Mouse (Mus musculus) MEL (cell line): ENCODE results near the gene Gm20388. TPM values are rescaled to one million over a fixed set of nuclear protein-coding genes. Genes with fewer than 3 reads are reported as not detected.

Experiments
- DNase-seq: peaks from one replicate; pipeline ENCODE4 v3.0.0; 2011; ENCODE audit warnings: low read depth, low spot score
- H3K27ac ChIP-seq: 2 replicates; pipeline ENCODE4 v1.5.1; 2012; ENCODE audit warnings: low read depth, mild to moderate bottlenecking, control low read depth, low read length, moderate library complexity; ENCODE audit not compliant: control insufficient read depth
- H3K27me3 ChIP-seq, 2 experiments: fragments of 150-350 bp in 1 of 2; sonication (generic) in 1 of 2; 2 replicates each; pipeline ENCODE4 v1.6.1; 2012; ENCODE audit warnings: low read length in 2 of 2, mild to moderate bottlenecking in 2 of 2, improper control_type of control experiment in 1 of 2, moderate library complexity in 1 of 2; ENCODE audit not compliant: insufficient read depth in 2 of 2, control insufficient read depth in 1 of 2
- H3K36me3 ChIP-seq, 2 experiments: 2 replicates each; pipeline ENCODE4 v1.6.1; 2012 to 2014; ENCODE audit warnings: low read length in 2 of 2, improper control_type of control experiment in 1 of 2, inconsistent platforms in 1 of 2, mild to moderate bottlenecking in 1 of 2; ENCODE audit not compliant: insufficient read depth in 2 of 2, control insufficient read depth in 1 of 2
- H3K4me1 ChIP-seq, 2 experiments: fragments of 150-350 bp in 1 of 2; sonication (generic) in 1 of 2; 2 replicates each; pipeline ENCODE4 v1.6.1; 2012; ENCODE audit warnings: low read length in 2 of 2, improper control_type of control experiment in 1 of 2, mild to moderate bottlenecking in 1 of 2; ENCODE audit not compliant: insufficient read depth in 2 of 2, control insufficient read depth in 1 of 2
- H3K4me3 ChIP-seq, 2 experiments: fragments of 150-350 bp in 1 of 2; sonication (generic) in 1 of 2; 2 replicates each; pipeline ENCODE4 v1.5.1; 2012; ENCODE audit warnings: low read depth in 2 of 2, low read length in 2 of 2, mild to moderate bottlenecking in 2 of 2, moderate library complexity in 2 of 2, control low read depth in 1 of 2, improper control_type of control experiment in 1 of 2; ENCODE audit not compliant: control insufficient read depth in 1 of 2, insufficient read depth in 1 of 2
- H3K79me2 ChIP-seq: 2 replicates; pipeline ENCODE4 v1.6.1; 2012; ENCODE audit warnings: mild to moderate bottlenecking, low read length, moderate library complexity; ENCODE audit not compliant: control insufficient read depth, poor library complexity, insufficient read depth
- H3K9ac ChIP-seq: 2 replicates; pipeline ENCODE4 v1.6.1; 2012; ENCODE audit warnings: low read depth, mild to moderate bottlenecking, control low read depth, low read length, moderate library complexity; ENCODE audit not compliant: control insufficient read depth, poor library complexity, severe bottlenecking
- H3K9me3 ChIP-seq: fragments of 150-350 bp; sonication (generic); replicated peaks from 2 replicates; pipeline ENCODE4 v1.6.1; 2012; ENCODE audit warnings: mild to moderate bottlenecking, low read length, improper control_type of control experiment, moderate library complexity; ENCODE audit not compliant: insufficient read depth
- BHLHE40 ChIP-seq: IDR thresholded peaks from 2 replicates; pipeline ENCODE4 v1.6.1; 2012; ENCODE audit warnings: low read depth, mild to moderate bottlenecking, inconsistent platforms, low read length, improper control_type of control experiment, borderline replicate concordance
- CHD1 ChIP-seq: IDR thresholded peaks from 2 replicates; pipeline ENCODE4 v1.6.1; 2012; ENCODE audit warnings: low read depth, mild to moderate bottlenecking, inconsistent platforms, low read length, improper control_type of control experiment
- GABPA ChIP-seq: IDR thresholded peaks from 2 replicates; pipeline ENCODE4 v1.6.1; 2012; ENCODE audit warnings: low read depth, mild to moderate bottlenecking, inconsistent platforms, low read length, improper control_type of control experiment, moderate library complexity
- GATA1 ChIP-seq: IDR thresholded peaks from 2 replicates; pipeline ENCODE4 v1.6.1; 2011; ENCODE audit warnings: low read depth, low read length, improper control_type of control experiment
- MAZ ChIP-seq: IDR thresholded peaks from 2 replicates; pipeline ENCODE4 v1.6.1; 2012; ENCODE audit warnings: low read depth, mild to moderate bottlenecking, inconsistent platforms, low read length, improper control_type of control experiment
- MXI1 ChIP-seq: IDR thresholded peaks from 2 replicates; pipeline ENCODE4 v1.6.1; 2011; ENCODE audit warnings: mild to moderate bottlenecking, low read depth, low read length, improper control_type of control experiment
- SIN3A ChIP-seq: IDR thresholded peaks from 2 replicates; pipeline ENCODE4 v1.6.1; 2012; ENCODE audit warnings: low read length, improper control_type of control experiment, inconsistent platforms
- TCF12 ChIP-seq: IDR thresholded peaks from 2 replicates; pipeline ENCODE4 v1.6.1; 2014; ENCODE audit warnings: low read depth, mild to moderate bottlenecking, inconsistent platforms, low read length, improper control_type of control experiment, moderate library complexity
- UBTF ChIP-seq: IDR thresholded peaks from 2 replicates; pipeline ENCODE4 v1.6.1; 2012; ENCODE audit warnings: low read depth, mild to moderate bottlenecking, inconsistent platforms, low read length, improper control_type of control experiment, moderate library complexity, borderline replicate concordance; ENCODE audit not compliant: insufficient read depth
- USF2 ChIP-seq, 2 experiments: IDR thresholded peaks; 2 replicates each; pipeline ENCODE4 v1.6.1; 2011 to 2012; ENCODE audit warnings: improper control_type of control experiment in 2 of 2, low read length in 2 of 2, borderline replicate concordance in 1 of 2, inconsistent platforms in 1 of 2, low read depth in 1 of 2, mild to moderate bottlenecking in 1 of 2; ENCODE audit not compliant: insufficient read depth in 1 of 2
- polyA plus RNA-seq, 2 experiments: library from polyadenylated mRNA; stranded (reverse) in 1 of 2; unstranded in 1 of 2; fragments of >175 nt in 1 of 2; fragments of >200 nt in 1 of 2; gene quantifications; 2 replicates each; pipeline versions ENCODE4 v1.2.1 to v1.2.4; 2012; ENCODE audit warnings: low replicate concordance in 2 of 2, low read depth in 1 of 2; ENCODE audit not compliant: insufficient read length in 2 of 2, insufficient read depth in 1 of 2, missing spikeins in 1 of 2
- total RNA-seq: library from RNA; depleted of rRNA; stranded (reverse); fragments of 300-350 nt; gene quantifications from 2 replicates; pipeline ENCODE4 v1.2.3, GENCODE M21; 2012

Gene Gm20388
- total and polyA plus RNA-seq, 3 experiments: 11.1 to 17.8 TPM; not detected in 1

- Histone ChIP-seq H3K9me3 (no peaks in the 10 kb centered on the region), H3K27me3 (no peaks in the 10 kb centered on the region), H3K4me1 (peaks cover 4 to 13% of the 10 kb centered on the region in 2 experiments; a peak in 3 of 4 replicates)
Observed at GRCm38 (mm10) chr8:123122670-123123069, 3212.0 kb downstream of the Gm20388 start.

GRCm38 (mm10) chr8:123126193-123126816 lies 3215.7 kb downstream of the Gm20388 start:
- Histone ChIP-seq H3K36me3 (no peaks in the 10 kb centered on the region), H3K4me3 (no peak overlapping the region), H3K27me3 (no peaks in the 10 kb centered on the region), H3K79me2 (no peaks in the 10 kb centered on the region), H3K27ac (no peak overlapping the region), H3K4me1 (no peaks in the 10 kb centered on the region), H3K9me3 (no peaks in the 10 kb centered on the region), H3K9ac (no peak overlapping the region)
- TF ChIP-seq MXI1 (no peak), SIN3A (no peak), TCF12 (no peak), GATA1 (no peak), GABPA (no peak), CHD1 (no peak), UBTF (no peak), BHLHE40 (no peak)
- no peak for DNase-seq

More at GRCm38 (mm10) chr8:123122670-123123069, 3212.0 kb downstream of the Gm20388 start:
- TF ChIP-seq USF2 (IDR thresholded peaks at IDR 0.05; ENCODE audit: borderline replicate concordance in 1 of 2, insufficient read depth in 1 of 2, low read depth in 1 of 2, low read length in 2 of 2) (no peak), MAZ (no peak)
- H3K4me3 ChIP-seq: no peak overlapping the region
- H3K27ac ChIP-seq: no peak overlapping the region
- H3K9ac ChIP-seq: no peak overlapping the region
- H3K36me3 ChIP-seq: peaks cover 0 to 3% of the 10 kb centered on the region in 2 experiments; a peak in 1 of 4 replicates
- DNase-seq: no peak
- H3K79me2 ChIP-seq: no peaks in the 10 kb centered on the region

- Histone ChIP-seq H3K4me3 (no peak overlapping the region), H3K27ac (no peak overlapping the region), H3K27me3 (no peaks in the 10 kb centered on the region), H3K79me2 (no peaks in the 10 kb centered on the region), H3K4me1 (no peaks in the 10 kb centered on the region), H3K9me3 (no peaks in the 10 kb centered on the region), H3K36me3 (no peaks in the 10 kb centered on the region), H3K9ac (no peak overlapping the region)
- no peak for DNase-seq
- no peak for TF ChIP-seq SIN3A
Observed at GRCm38 (mm10) chr8:123131041-123131440, 3220.4 kb downstream of the Gm20388 start.
